Mouse (Mus musculus) heart, adult 2 months (tissue): ENCODE data around the gene Wdpcp.

Source experiments
- CTCF ChIP-seq: fragments of 200-600 bp; IDR thresholded peaks from 2 replicates; pipeline ENCODE4 v1.8.1; 2022; ENCODE audit warnings: antibody characterized with exemption, mild to moderate bottlenecking, moderate library complexity
- POLR2A ChIP-seq: fragments of 200-500 bp; IDR thresholded peaks from 2 replicates; pipeline ENCODE4 v1.6.1; 2011; ENCODE audit warnings: mild to moderate bottlenecking, low read depth, low read length, control low read depth; ENCODE audit not compliant: insufficient read depth

DNA sequence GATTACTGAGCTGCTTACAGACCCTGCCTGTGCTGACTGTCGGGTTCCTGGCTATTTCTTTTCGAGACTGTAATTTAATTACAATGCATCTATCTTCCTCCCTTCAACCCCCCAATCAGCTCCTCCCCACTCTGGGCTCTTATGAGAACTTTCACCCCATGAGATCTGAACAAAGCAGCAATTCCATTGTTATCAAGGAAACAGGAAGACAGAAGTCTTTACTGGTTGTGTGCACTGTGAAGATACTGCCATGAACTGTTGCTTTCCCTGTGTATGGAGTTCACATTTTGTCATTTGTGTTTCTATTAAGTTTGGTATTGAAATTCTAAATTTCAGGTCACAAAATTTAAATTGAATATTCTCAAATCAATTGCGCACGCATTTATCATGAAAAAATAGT lies 177.5 kb downstream of the Wdpcp start:
- TF ChIP-seq POLR2A (no peak), CTCF (no peak)
